Mouse (Mus musculus): ENCODE measurements around the gene Tmem56.

Tmem56 gene

GRCm38 (mm10) chr3:121239096-121239495 lies 43.8 kb downstream of the Tmem56 start:
- DNase-seq (ENCODE audit: low spot score) = no peak

GRCm38 (mm10) chr3:121224763-121225162 lies 58.1 kb downstream of the Tmem56 start:
- no peak for DNase-seq (ENCODE audit: low spot score)

- DNase-seq (ENCODE audit: low spot score) = no peak
These were observed 58.7 kb downstream of the Tmem56 start for GRCm38 (mm10) chr3:121224185-121224584.

GRCm38 (mm10) chr3:121221987-121222386 lies 60.9 kb downstream of the Tmem56 start:
- DNase-seq (ENCODE audit: low spot score) = no peak

GRCm38 (mm10) chr3:121217011-121217410 lies 65.9 kb downstream of the Tmem56 start:
- DNase-seq (ENCODE audit: low spot score) = no peak

- no peak for DNase-seq (ENCODE audit: low spot score)
These were observed 69.4 kb downstream of the Tmem56 start for GRCm38 (mm10) chr3:121213501-121213900.

GRCm38 (mm10) chr3:121212156-121212555 lies 70.7 kb downstream of the Tmem56 start:
- no peak for DNase-seq (ENCODE audit: low spot score)

- no peak for DNase-seq (ENCODE audit: low spot score)
These were observed 73.9 kb downstream of the Tmem56 start for GRCm38 (mm10) chr3:121208994-121209393.

GRCm38 (mm10) chr3:121206202-121206882 lies 76.6 kb downstream of the Tmem56 start:
- DNase-seq (ENCODE audit: low spot score) = no peak

GRCm38 (mm10) chr3:121202638-121203037 lies 80.3 kb downstream of the Tmem56 start:
- no peak for DNase-seq (ENCODE audit: low spot score)

- DNase-seq (ENCODE audit: low spot score) = no peak
These were observed 81.7 kb downstream of the Tmem56 start for GRCm38 (mm10) chr3:121201012-121201747.

GRCm38 (mm10) chr3:121189199-121189598 lies 93.7 kb downstream of the Tmem56 start:
- DNase-seq (ENCODE audit: low spot score) = no peak

GRCm38 (mm10) chr3:121187510-121187909 lies 95.4 kb downstream of the Tmem56 start:
- no peak for DNase-seq (ENCODE audit: low spot score)

- DNase-seq (ENCODE audit: low spot score) = no peak
These were observed 96.0 kb downstream of the Tmem56 start for GRCm38 (mm10) chr3:121186925-121187324.

GRCm38 (mm10) chr3:121185197-121185596 lies 97.7 kb downstream of the Tmem56 start:
- no peak for DNase-seq (ENCODE audit: low spot score)

- no peak for DNase-seq (ENCODE audit: low spot score)
These were observed 106.9 kb downstream of the Tmem56 start for GRCm38 (mm10) chr3:121176011-121176410.

- no peak for DNase-seq (ENCODE audit: low spot score)
These were observed 108.5 kb downstream of the Tmem56 start for GRCm38 (mm10) chr3:121174248-121174945.

- no peak for DNase-seq (ENCODE audit: low spot score)
These were observed 110.2 kb downstream of the Tmem56 start for GRCm38 (mm10) chr3:121172718-121173117.

- DNase-seq (ENCODE audit: low spot score) = no peak
These were observed 111.0 kb downstream of the Tmem56 start for GRCm38 (mm10) chr3:121171872-121172265.

GRCm38 (mm10) chr3:121171243-121171871 lies 111.5 kb downstream of the Tmem56 start, which contains the start of gene Rwdd3:
Gene Rwdd3 (minus strand): TSS chr3:121171695.
- peak; percentile 93 for DNase-seq (ENCODE audit: low spot score)

- peak; percentile 10 for DNase-seq (ENCODE audit: low spot score)
These were observed 112.3 kb downstream of the Tmem56 start for GRCm38 (mm10) chr3:121170631-121171030.
